Mouse (Mus musculus) heart, postnatal 0 days (tissue): ENCODE measurements at regions not wholly inside any gene's neighbourhood (a gene's known extent, or its start where the extent isn't known, plus 50 kb on each side); places are given as distances from the start of the nearest gene placed in this dataset.
A peak's percentile ranks its signal among the peaks of the same experiment; 100 is the strongest.

Source experiments
- ATAC-seq: fragments of 200-750 bp; cut with Nextera tagmentation; 2 replicates; pipeline ENCODE4 v1.8.0; 2017; ENCODE audit warnings: low read depth, moderate number of reproducible peaks, moderate library complexity; ENCODE audit not compliant: insufficient read depth
- DNase-seq: peaks from one replicate; pipeline ENCODE4 v3.0.0-alpha.2; 2016; ENCODE audit warnings: low spot score
- H3K27ac ChIP-seq: fragments of 300-500 bp; sonication (generic); 2 replicates; pipeline ENCODE4 v1.5.1; 2014; ENCODE audit warnings: low read depth, mild to moderate bottlenecking
- H3K27me3 ChIP-seq: fragments of 300-500 bp; sonication (generic); 2 replicates; pipeline ENCODE4 v1.6.1; 2014; ENCODE audit warnings: low read length, mixed read lengths; ENCODE audit not compliant: control insufficient read depth, insufficient read depth
- H3K36me3 ChIP-seq: fragments of 300-500 bp; sonication (generic); replicated peaks from 2 replicates; pipeline ENCODE4 v1.6.1; 2014; ENCODE audit warnings: low read length, mixed read lengths; ENCODE audit not compliant: control insufficient read depth, insufficient read depth
- H3K4me1 ChIP-seq: fragments of 300-500 bp; sonication (generic); 2 replicates; pipeline ENCODE4 v1.6.1; 2014; ENCODE audit warnings: antibody characterized with exemption; ENCODE audit not compliant: control insufficient read depth, insufficient read depth
- H3K4me2 ChIP-seq: fragments of 300-500 bp; sonication (generic); 2 replicates; pipeline ENCODE4 v1.6.1; 2014; ENCODE audit warnings: low read depth, mild to moderate bottlenecking, low read length, moderate library complexity
- H3K4me3 ChIP-seq: fragments of 300-500 bp; sonication (generic); 2 replicates; pipeline ENCODE4 v1.5.1; 2014; ENCODE audit warnings: low read depth, low read length
- H3K9ac ChIP-seq: fragments of 300-500 bp; sonication (generic); replicated peaks from 2 replicates; pipeline ENCODE4 v1.6.1; 2014; ENCODE audit warnings: low read depth, low read length, mixed read lengths
- H3K9me3 ChIP-seq: fragments of 300-500 bp; sonication (generic); replicated peaks from 2 replicates; pipeline ENCODE4 v1.6.1; 2016; ENCODE audit warnings: low read length; ENCODE audit not compliant: control insufficient read depth
- CTCF ChIP-seq: IDR thresholded peaks from 2 replicates; pipeline ENCODE4 v1.5.1; 2016; ENCODE audit warnings: antibody characterized with exemption, control low read depth, low read depth
- EP300 ChIP-seq: IDR thresholded peaks from 2 replicates; pipeline ENCODE4 v1.6.1; 2016; ENCODE audit warnings: antibody characterized with exemption, low read depth
- WGBS: fragments of 180-500 bp; shearing (Covaris S2); extraction: QIAGEN DNeasy Blood & Tissue Kit; methylation state at CpG from one replicate; pipeline ENCODE4 v1.1.7; 2014; 5-methylcytosine and 5-hydroxymethylcytosine counted together

- no peak overlapping the region for H3K9ac ChIP-seq
- H3K9me3 ChIP-seq = no peaks in the 10 kb centered on the region
- no peak overlapping the region for H3K4me3 ChIP-seq
- H3K27me3 ChIP-seq = no peaks in the 10 kb centered on the region
- 0 out of 2 replicates have a peak overlapping the region, but pooled peaks have one; percentile 2 for H3K27ac ChIP-seq
- DNase-seq (no peak), ATAC-seq (no peak)
- no peak overlapping the region for H3K4me2 ChIP-seq
- WGBS = 68% methylated on average over 5 of the region's 5 CpGs
- peaks cover 7% of the 10 kb centered on the region for H3K4me1 ChIP-seq
- H3K36me3 ChIP-seq = no peaks in the 10 kb centered on the region
- TF ChIP-seq CTCF (no peak), EP300 (no peak)
Observed at GRCm38 (mm10) chr10:24485461-24485860, 109.8 kb upstream of the Ccn2 start.

DNA sequence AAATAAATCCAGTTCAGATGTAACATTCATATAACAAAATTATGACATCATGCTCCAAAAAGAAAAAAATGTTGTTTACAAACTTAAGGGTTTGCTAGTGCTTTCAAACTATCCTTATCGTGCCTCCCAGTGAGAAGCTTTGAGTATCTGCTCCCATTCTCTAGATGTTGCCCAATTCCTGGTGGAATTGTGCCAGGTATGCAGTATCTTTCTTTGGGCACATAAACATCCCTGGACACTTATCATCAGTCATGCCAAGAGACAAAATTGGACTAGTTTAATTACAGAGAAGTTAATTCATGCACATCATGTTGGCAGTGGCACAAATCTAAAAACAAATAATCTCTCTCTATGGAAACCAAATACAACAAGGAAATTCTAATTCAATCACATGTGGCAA lies 109.0 kb upstream of the Ccn2 start:
- Histone ChIP-seq H3K4me1 (peaks cover 7% of the 10 kb centered on the region), H3K9me3 (no peaks in the 10 kb centered on the region), H3K4me3 (no peak overlapping the region), H3K4me2 (no peak overlapping the region), H3K27me3 (no peaks in the 10 kb centered on the region), H3K27ac (no peak overlapping the region), H3K36me3 (no peaks in the 10 kb centered on the region), H3K9ac (no peak overlapping the region)
- TF ChIP-seq CTCF = no peak
- ATAC-seq (no peak), DNase-seq (no peak)
- 37% methylated on average over 1 of the region's 1 CpGs for WGBS

GRCm38 (mm10) chr10:24487915-24488314 lies 107.3 kb upstream of the Ccn2 start:
- TF ChIP-seq EP300 (no peak), CTCF (no peak)
- Histone ChIP-seq H3K9me3 (no peaks in the 10 kb centered on the region), H3K27me3 (no peaks in the 10 kb centered on the region), H3K9ac (no peak overlapping the region), H3K36me3 (no peaks in the 10 kb centered on the region), H3K27ac (no peak overlapping the region), H3K4me2 (no peak overlapping the region), H3K4me1 (peaks cover 7% of the 10 kb centered on the region), H3K4me3 (no peak overlapping the region)
- DNase-seq (no peak), ATAC-seq (no peak)
- WGBS = 64% methylated on average over 3 of the region's 3 CpGs

DNA sequence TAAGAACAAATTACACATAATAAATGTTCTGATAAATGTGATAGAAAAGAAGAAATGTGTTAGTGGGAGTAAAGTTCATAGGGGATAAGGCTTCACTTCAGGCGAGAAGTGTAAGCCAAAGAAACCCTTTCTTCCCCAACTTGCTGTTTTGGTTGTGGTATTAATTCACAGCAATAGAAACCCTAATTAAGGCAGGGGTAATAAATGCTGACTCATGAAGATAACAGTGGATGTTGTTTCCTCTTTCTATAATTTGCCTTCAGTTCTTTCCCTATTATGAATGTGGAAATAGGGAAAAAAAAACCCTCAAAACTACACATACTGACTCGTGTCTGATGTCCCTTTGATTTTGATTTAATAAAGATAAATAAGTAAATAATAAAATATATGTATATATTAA lies 104.8 kb upstream of the Ccn2 start:
- 82% methylated on average over 2 of the region's 2 CpGs for WGBS
- Histone ChIP-seq H3K9ac (no peak overlapping the region), H3K4me1 (peaks cover 17% of the 10 kb centered on the region), H3K27ac (no peak overlapping the region), H3K9me3 (no peaks in the 10 kb centered on the region), H3K4me3 (no peak overlapping the region), H3K36me3 (no peaks in the 10 kb centered on the region), H3K4me2 (no peak overlapping the region), H3K27me3 (no peaks in the 10 kb centered on the region)
- DNase-seq (no peak), ATAC-seq (no peak)
- TF ChIP-seq EP300 = no peak
- TF ChIP-seq CTCF = no peak

DNA sequence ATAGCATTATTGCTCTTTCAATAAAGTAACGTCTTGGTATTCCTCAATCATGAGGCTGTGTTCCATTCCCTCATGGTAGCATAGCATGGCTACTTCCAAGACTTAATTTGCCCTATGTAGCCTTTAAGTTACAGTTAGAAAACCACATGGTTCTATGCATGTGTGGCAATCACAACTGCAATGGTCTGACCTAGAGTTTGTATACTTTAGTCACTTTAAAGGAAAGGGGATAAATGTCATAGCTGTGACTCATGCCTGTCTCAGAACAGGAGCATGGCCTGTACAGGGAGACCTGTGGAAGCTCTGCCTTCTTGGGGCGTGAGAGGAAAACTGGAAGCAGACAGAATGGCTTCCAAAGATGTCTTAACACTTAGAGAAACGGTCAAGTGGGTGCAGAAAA lies 103.4 kb upstream of the Ccn2 start:
- H3K4me3 ChIP-seq = no peak overlapping the region
- H3K9ac ChIP-seq = no peak overlapping the region
- no peaks in the 10 kb centered on the region for H3K27me3 ChIP-seq
- no peaks in the 10 kb centered on the region for H3K9me3 ChIP-seq
- 85% methylated on average over 3 of the region's 3 CpGs for WGBS
- DNase-seq (no peak), ATAC-seq (no peak)
- no peaks in the 10 kb centered on the region for H3K36me3 ChIP-seq
- no peak for TF ChIP-seq EP300
- no peak for TF ChIP-seq CTCF
- no peak overlapping the region for H3K27ac ChIP-seq
- no peak overlapping the region for H3K4me2 ChIP-seq
- H3K4me1 ChIP-seq = peaks cover 13% of the 10 kb centered on the region

DNA sequence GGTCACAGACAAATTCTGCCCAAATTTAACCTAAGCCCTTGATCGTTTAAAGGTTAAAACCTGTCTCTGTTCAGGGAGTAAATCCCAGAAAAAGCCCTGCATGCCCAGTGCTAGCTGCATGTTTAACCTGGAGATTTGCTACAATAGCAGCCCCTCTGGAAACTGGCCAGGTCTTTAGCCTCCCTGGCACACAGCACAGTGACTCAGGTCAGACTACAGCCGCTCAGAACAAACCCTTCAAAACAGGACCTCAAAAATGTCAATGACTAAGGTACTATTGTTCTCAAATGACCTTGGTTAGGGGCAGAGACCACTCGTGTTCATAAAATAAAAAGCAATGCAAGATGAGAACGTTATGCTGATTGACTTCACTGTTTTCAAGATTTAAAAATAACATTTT lies 101.8 kb upstream of the Ccn2 start:
- Histone ChIP-seq H3K27me3 (no peaks in the 10 kb centered on the region), H3K9ac (no peak overlapping the region), H3K9me3 (no peaks in the 10 kb centered on the region), H3K27ac (peak overlapping the region; percentile 88), H3K36me3 (no peaks in the 10 kb centered on the region), H3K4me2 (peak overlapping the region; percentile 14; the same call in 1 of the 2 replicates), H3K4me3 (no peak overlapping the region), H3K4me1 (peaks cover 13% of the 10 kb centered on the region)
- 7% methylated on average over 4 of the region's 4 CpGs for WGBS
- TF ChIP-seq CTCF (no peak), EP300 (no peak)
- ATAC-seq (peak; percentile 84), DNase-seq (peak; percentile 45)
